Comparison of ENCODE assay signal across 9 mouse cellular contexts in genomic region chr11:33200764-33201625, GRCm38 (mm10). TPM values are rescaled to one million over a fixed set of nuclear protein-coding genes. Genes with fewer than 3 reads are reported as not detected.
DNase-seq lines count a peak whose midpoint lies in the region; ATAC-seq and TF ChIP-seq lines count a peak whose summit lies in the region.
"Had no signal": no experiment of that assay in that cellular context is flagged by ENCODE, and none has a peak within 500 bp of the region (broad histone marks: within the 10 kb centered on the region; RNA-seq: fewer than 3 reads in every experiment).

No protein-coding gene starts in this region.

- peak overlapping the region; percentile 62 for H3K4me2 ChIP-seq in heart, embryonic 13.5 days
- H3K4me2 ChIP-seq in forebrain, postnatal 0 days (ENCODE audit: low read depth) = peak overlapping the region; percentile 6; the same call in 1 of the 2 replicates
- peak overlapping the region; percentile 51 for H3K4me2 ChIP-seq in kidney, postnatal 0 days (ENCODE audit: low read length)

- no peaks in the 10 kb centered on the region for H3K36me3 ChIP-seq in heart, embryonic 13.5 days
- H3K36me3 ChIP-seq in forebrain, postnatal 0 days (ENCODE audit: insufficient read depth) = no peaks in the 10 kb centered on the region
- no peaks in the 10 kb centered on the region for H3K36me3 ChIP-seq in kidney, postnatal 0 days (ENCODE audit: insufficient read depth, low read length)

- DNase-seq in heart, adult 11 months = no peak
- DNase-seq in cerebellum, adult 11-12 months = peak; percentile 51
- peak; percentile 64 for DNase-seq in forebrain, postnatal 0 days
- peak; percentile 77 for DNase-seq in kidney, postnatal 0 days (ENCODE audit: low spot score)
- DNase-seq in neural tube, embryonic 10.5 days (ENCODE audit: extremely low spot score, low spot score) = peak; percentile 75

- H3K4me3 ChIP-seq in heart, embryonic 13.5 days = peak overlapping the region; percentile 42
- peak overlapping the region; percentile 5; the same call in 1 of the 2 replicates for H3K4me3 ChIP-seq in forebrain, postnatal 0 days (ENCODE audit: low read depth, low read length)
- peak overlapping the region; percentile 24 for H3K4me3 ChIP-seq in kidney, postnatal 0 days (replicated peaks; ENCODE audit: low read depth, low read length)

- H3K27ac ChIP-seq in heart, embryonic 13.5 days (replicated peaks) = no peak overlapping the region
- H3K27ac ChIP-seq in forebrain, postnatal 0 days (ENCODE audit: low read depth, low read length) = no peak overlapping the region
- H3K27ac ChIP-seq in kidney, postnatal 0 days = no peak overlapping the region

- H3K27me3 ChIP-seq in heart, embryonic 13.5 days (replicated peaks) = peaks cover 100% of the 10 kb centered on the region
- peaks cover 73% of the 10 kb centered on the region for H3K27me3 ChIP-seq in forebrain, postnatal 0 days (ENCODE audit: insufficient read depth, low read length)
- peaks cover 98% of the 10 kb centered on the region for H3K27me3 ChIP-seq in kidney, postnatal 0 days (ENCODE audit: insufficient read depth, low read length)

- no peak overlapping the region for H3K9ac ChIP-seq in heart, embryonic 13.5 days
- no peak overlapping the region; the same call in 1 of the 2 replicates for H3K9ac ChIP-seq in forebrain, postnatal 0 days
- no peak overlapping the region for H3K9ac ChIP-seq in kidney, postnatal 0 days (ENCODE audit: low read depth, low read length)

- TF ChIP-seq CTCF in forebrain, postnatal 0 days (IDR thresholded peaks at IDR 0.05; ENCODE audit: low read depth) = no peak
- no peak for TF ChIP-seq CTCF in kidney, postnatal 0 days (IDR thresholded peaks at IDR 0.05; ENCODE audit: low read depth)

- WGBS in heart, embryonic 13.5 days = under 1% methylated on average over 76 of the region's 76 CpGs
- 2% methylated on average over 74 of the region's 76 CpGs for WGBS in forebrain, postnatal 0 days
- under 1% methylated on average over 71 of the region's 76 CpGs for WGBS in kidney, postnatal 0 days

- ATAC-seq in heart, embryonic 13.5 days (ENCODE audit: extremely low read depth, insufficient number of reproducible peaks, low FRiP score, low TSS enrichment) = 0 out of 2 replicates have a peak, but pooled peaks have one; percentile 6
- peak; percentile 56 for ATAC-seq in forebrain, postnatal 0 days
- peak; percentile 12; the same call in 1 of the 2 replicates for ATAC-seq in kidney, postnatal 0 days (replicated peaks; ENCODE audit: low FRiP score, low read depth)
- no peak for ATAC-seq in erythroblast, adult 5-6 weeks (replicated peaks; ENCODE audit: low FRiP score, poor library complexity, severe bottlenecking)
- no peak for ATAC-seq in frontal cortex, adult (ENCODE audit: low TSS enrichment)
- ATAC-seq: Patski had no signal

- H3K4me1 ChIP-seq in heart, embryonic 13.5 days = peaks cover 38% of the 10 kb centered on the region
- no peaks in the 10 kb centered on the region; the same call in 1 of the 2 replicates for H3K4me1 ChIP-seq in forebrain, postnatal 0 days (ENCODE audit: insufficient read depth)
- H3K4me1 ChIP-seq in kidney, postnatal 0 days (replicated peaks; ENCODE audit: insufficient read depth, low read length) = peaks cover 10% of the 10 kb centered on the region

- peaks cover 11% of the 10 kb centered on the region for H3K9me3 ChIP-seq in heart, embryonic 13.5 days
- no peaks in the 10 kb centered on the region for H3K9me3 ChIP-seq in forebrain, postnatal 0 days (ENCODE audit: low read length)
- H3K9me3 ChIP-seq in kidney, postnatal 0 days (replicated peaks; ENCODE audit: low read length) = no peaks in the 10 kb centered on the region; the same call in 1 of the 2 replicates

RNA-seq across cellular contexts. Expression of gene Tlx3, which starts 2.4 kb away (rescaled TPM):
- polyA plus RNA-seq in heart, embryonic 13.5 days (2015; fragmentation: Nextera tagmentation; extraction: Ambion mirVana) = not detected in 2 replicates
- total RNA-seq in forebrain, postnatal 0 days (2014; rRNA removed) = not detected in 2 replicates
- polyA plus RNA-seq in forebrain, postnatal 0 days (2015; fragmentation: Nextera tagmentation; extraction: Ambion mirVana) = not detected in 2 replicates
- not detected in 2 replicates for polyA plus RNA-seq in kidney, postnatal 0 days (2015; fragmentation: Nextera tagmentation; extraction: Ambion mirVana)
- total RNA-seq in erythroblast, adult 5-6 weeks (2015; ENCODE audit: low replicate concordance) = not detected in 2 replicates
- not detected in 2 replicates for total RNA-seq in erythroblast, adult 5-6 weeks (2017; ENCODE audit: low replicate concordance)

RNA-seq across cellular contexts. Expression of gene Npm1, which starts 38.0 kb away (rescaled TPM):
- 532 and 581 TPM in 2 replicates for polyA plus RNA-seq in heart, embryonic 13.5 days (2015; fragmentation: Nextera tagmentation; extraction: Ambion mirVana)
- 452 and 473 TPM in 2 replicates for total RNA-seq in forebrain, postnatal 0 days (2014; rRNA removed)
- polyA plus RNA-seq in forebrain, postnatal 0 days (2015; fragmentation: Nextera tagmentation; extraction: Ambion mirVana) = 400 and 441 TPM in 2 replicates
- polyA plus RNA-seq in kidney, postnatal 0 days (2015; fragmentation: Nextera tagmentation; extraction: Ambion mirVana) = 901 and 905 TPM in 2 replicates
- 384 and 435 TPM in 2 replicates for total RNA-seq in erythroblast, adult 5-6 weeks (2015; ENCODE audit: low replicate concordance)
- total RNA-seq in erythroblast, adult 5-6 weeks (2017; ENCODE audit: low replicate concordance) = 473 and 516 TPM in 2 replicates

RNA-seq across cellular contexts. Expression of gene Fgf18, which starts 53.8 kb away (rescaled TPM):
- polyA plus RNA-seq in heart, embryonic 13.5 days (2015; fragmentation: Nextera tagmentation; extraction: Ambion mirVana) = 3.3 and 4.3 TPM in 2 replicates
- 5.9 and 8.1 TPM in 2 replicates for total RNA-seq in forebrain, postnatal 0 days (2014; rRNA removed)
- polyA plus RNA-seq in forebrain, postnatal 0 days (2015; fragmentation: Nextera tagmentation; extraction: Ambion mirVana) = 3.9 and 5.2 TPM in 2 replicates
- 0.54 and 0.76 TPM in 2 replicates for polyA plus RNA-seq in kidney, postnatal 0 days (2015; fragmentation: Nextera tagmentation; extraction: Ambion mirVana)
- total RNA-seq in erythroblast, adult 5-6 weeks (2015; ENCODE audit: low replicate concordance) = not detected in 2 replicates
- total RNA-seq in erythroblast, adult 5-6 weeks (2017; ENCODE audit: low replicate concordance) = not detected in 2 replicates

Comparison
In these comparisons a context has a peak if more than half of its experiments do, and no peak if none do; other contexts are left out.
1. ATAC-seq: peak in heart, embryonic 13.5 days (single experiment), forebrain, postnatal 0 days (single experiment) and kidney, postnatal 0 days (single experiment); none in erythroblast, adult 5-6 weeks (single experiment) and frontal cortex, adult (single experiment).
2. H3K4me2 ChIP-seq: peak in every context shown above with its lines; median percentile 62 in heart, embryonic 13.5 days; 51 in kidney, postnatal 0 days; 6 in forebrain, postnatal 0 days.
3. Peak in every context shown above with its lines, with median percentiles within 50 percentile points of each other: H3K4me3 ChIP-seq.